Mouse (Mus musculus) neural tube, embryonic 12.5 days (tissue): ENCODE results near the gene Eapp. TPM values are rescaled to one million over a fixed set of nuclear protein-coding genes. Genes with fewer than 3 reads are reported as not detected.
"Not testable (repeated sequence)": the region's sequence is repeated elsewhere in the genome, so short reads cannot be mapped to it uniquely, and the experiment has no call there.

Experiments
- ATAC-seq: fragments of 200-750 bp; cut with Nextera tagmentation; 2 replicates; pipeline ENCODE4 v1.8.0; 2017; ENCODE audit warnings: low read depth, mild to moderate bottlenecking, moderate TSS enrichment, moderate library complexity; ENCODE audit not compliant: low FRiP score
- H3K27ac ChIP-seq: fragments of 300-500 bp; sonication (generic); 2 replicates; pipeline ENCODE4 v1.5.1; 2016
- H3K27me3 ChIP-seq: fragments of 300-500 bp; sonication (generic); replicated peaks from 2 replicates; pipeline ENCODE4 v1.6.1; 2016; ENCODE audit warnings: mild to moderate bottlenecking
- H3K36me3 ChIP-seq: fragments of 300-500 bp; sonication (generic); 2 replicates; pipeline ENCODE4 v1.6.1; 2016; ENCODE audit warnings: mild to moderate bottlenecking
- H3K4me1 ChIP-seq: fragments of 300-500 bp; sonication (generic); 2 replicates; pipeline ENCODE4 v1.6.1; 2016
- H3K4me2 ChIP-seq: fragments of 300-500 bp; sonication (generic); replicated peaks from 2 replicates; pipeline ENCODE4 v1.6.1; 2016; ENCODE audit warnings: mild to moderate bottlenecking
- H3K4me3 ChIP-seq: fragments of 300-500 bp; sonication (generic); 2 replicates; pipeline ENCODE4 v1.5.1; 2016
- H3K9ac ChIP-seq: fragments of 300-500 bp; sonication (generic); 2 replicates; pipeline ENCODE4 v1.6.1; 2016; ENCODE audit warnings: mild to moderate bottlenecking
- H3K9me3 ChIP-seq: fragments of 300-500 bp; sonication (generic); 2 replicates; pipeline ENCODE4 v1.6.1; 2016; ENCODE audit warnings: mild to moderate bottlenecking
- WGBS: fragments of 180-500 bp; shearing (Covaris S2); methylation state at CpG from one replicate; pipeline ENCODE4 v1.1.7; 2016; 5-methylcytosine and 5-hydroxymethylcytosine counted together
- polyA plus RNA-seq: library from polyadenylated mRNA; unstranded; fragments of >200 nt; fragmentation: Nextera tagmentation; extraction: Ambion mirVana; gene quantifications from 2 replicates; pipeline ENCODE4 v1.2.1, GENCODE M21; 2016

Eapp gene
- polyA plus RNA-seq, 1 experiment from 2014 or later: 71.3 TPM

DNA sequence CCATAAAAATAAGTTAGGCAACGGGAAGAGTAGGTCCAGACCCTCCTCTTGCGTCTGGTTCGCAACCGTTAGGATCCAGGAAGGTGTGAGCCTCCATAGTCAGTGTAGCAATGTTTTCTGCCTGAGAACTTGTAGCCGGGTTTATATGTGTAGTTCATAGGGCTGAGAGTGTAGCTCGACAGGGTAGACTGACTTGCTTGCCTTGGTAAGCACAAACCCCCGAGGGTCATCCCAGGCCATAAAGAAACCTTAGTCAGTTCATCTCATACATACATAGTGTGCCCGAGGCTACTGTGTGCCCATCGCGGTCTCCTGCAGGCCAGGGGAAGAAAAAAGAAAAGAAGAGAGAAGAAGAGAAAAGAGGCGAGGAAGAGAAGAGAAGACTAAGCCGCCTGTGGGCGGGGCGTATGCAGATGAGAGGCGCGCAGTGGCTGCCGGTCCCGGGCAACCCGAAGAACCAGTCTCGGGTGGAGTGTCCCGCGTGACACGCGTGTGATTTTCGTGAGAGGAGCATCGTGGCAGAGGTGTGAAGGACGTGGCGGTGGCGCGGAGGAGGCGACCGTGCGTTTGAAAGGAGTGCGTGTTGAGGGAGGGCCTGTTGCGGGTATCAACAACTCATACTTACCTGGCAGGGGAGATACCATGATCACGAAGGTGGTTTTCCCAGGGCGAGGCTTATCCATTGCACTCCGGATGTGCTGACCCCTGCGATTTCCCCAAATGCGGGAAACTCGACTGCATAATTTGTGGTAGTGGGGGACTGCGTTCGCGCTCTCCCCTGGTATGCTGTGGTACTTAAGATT is 14.2 kb upstream of the Eapp start:
- not testable (repeated sequence) for H3K27me3 ChIP-seq, H3K4me2 ChIP-seq, H3K4me1 ChIP-seq, H3K27ac ChIP-seq, H3K4me3 ChIP-seq, H3K9me3 ChIP-seq, H3K36me3 ChIP-seq, H3K9ac ChIP-seq
- ATAC-seq: peak; percentile 86
- 0% methylated on average over 12 of the region's 44 CpGs for WGBS

- Histone ChIP-seq H3K4me1 (peaks cover 4% of the 10 kb centered on the region), H3K4me3 (no peak overlapping the region), H3K27me3 (no peaks in the 10 kb centered on the region), H3K27ac (no peak overlapping the region), H3K9me3 (no peaks in the 10 kb centered on the region), H3K4me2 (no peak overlapping the region), H3K36me3 (no peaks in the 10 kb centered on the region), H3K9ac (no peak overlapping the region)
- 86% methylated on average over 7 of the region's 7 CpGs for WGBS
- ATAC-seq: no peak
These were observed 3.7 kb upstream of the Eapp start for GRCm38 (mm10) chr12:54699394-54699793.

DNA sequence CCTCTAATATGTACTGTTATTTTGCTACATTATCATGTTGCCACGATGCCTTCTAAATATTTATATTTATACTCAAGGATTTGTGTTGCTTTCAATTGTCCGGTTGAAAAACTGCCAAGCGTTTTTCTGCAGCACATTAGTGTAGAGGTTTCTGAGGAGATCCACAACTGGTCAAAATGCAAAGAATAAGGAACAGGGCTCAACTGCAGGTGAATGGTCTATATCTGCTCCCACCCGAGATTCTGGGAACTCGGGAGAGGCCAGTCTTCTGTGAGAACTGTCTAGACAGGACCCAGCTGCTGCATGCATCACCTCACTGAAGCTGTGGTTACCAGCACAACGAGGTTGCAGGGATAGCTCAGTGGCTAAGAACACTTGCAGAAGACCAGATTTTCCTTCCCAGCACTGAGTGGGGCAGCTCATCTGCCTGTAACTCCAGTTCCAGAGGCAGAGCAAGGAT is 2.1 kb upstream of the Eapp start:
- H3K4me3 ChIP-seq: no peak overlapping the region
- H3K4me2 ChIP-seq: no peak overlapping the region
- ATAC-seq: no peak
- WGBS: 59% methylated on average over 6 of the region's 6 CpGs
- no peak overlapping the region for H3K9ac ChIP-seq
- H3K27me3 ChIP-seq: no peaks in the 10 kb centered on the region
- H3K4me1 ChIP-seq: peaks cover 4% of the 10 kb centered on the region
- H3K36me3 ChIP-seq: peaks cover under 1% of the 10 kb centered on the region; the same call in 1 of the 2 replicates
- no peak overlapping the region for H3K27ac ChIP-seq
- no peaks in the 10 kb centered on the region for H3K9me3 ChIP-seq

DNA sequence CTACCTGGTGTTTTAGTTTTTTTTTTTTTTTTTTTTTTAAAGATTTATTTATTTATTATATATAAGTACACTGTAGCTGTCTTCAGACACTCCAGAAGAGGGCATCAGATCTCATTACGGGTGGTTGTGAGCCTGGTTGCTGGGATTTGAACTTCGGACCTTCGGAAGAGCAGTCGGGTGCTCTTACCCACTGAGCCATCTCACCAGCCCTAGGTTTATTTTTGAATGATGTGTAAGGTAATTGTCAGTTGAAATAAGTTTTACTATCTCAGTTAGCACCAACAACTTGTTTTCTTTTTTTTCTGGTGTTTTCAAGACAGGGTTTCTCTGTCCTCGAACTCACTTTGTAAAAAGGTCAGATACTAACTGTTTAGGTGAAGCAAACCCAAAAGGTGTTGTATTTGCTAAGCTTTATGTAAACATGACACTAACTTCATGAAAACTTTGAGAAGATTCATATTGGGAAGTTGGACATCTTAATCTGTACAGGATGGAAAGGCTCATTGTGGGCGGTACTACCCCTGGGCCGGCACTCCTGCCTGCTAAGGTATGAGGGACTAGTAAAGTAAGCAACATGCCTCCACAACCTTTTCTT is 1.4 kb upstream of the Eapp start:
- H3K36me3 ChIP-seq: peaks cover 5% of the 10 kb centered on the region; the same call in 1 of the 2 replicates
- no peak overlapping the region for H3K27ac ChIP-seq
- H3K9ac ChIP-seq: no peak overlapping the region
- no peaks in the 10 kb centered on the region for H3K9me3 ChIP-seq
- H3K4me3 ChIP-seq: no peak overlapping the region
- H3K4me2 ChIP-seq: no peak overlapping the region
- ATAC-seq: peak; percentile 4
- 18% methylated on average over 7 of the region's 7 CpGs for WGBS
- H3K4me1 ChIP-seq: peaks cover 4% of the 10 kb centered on the region
- H3K27me3 ChIP-seq: no peaks in the 10 kb centered on the region

DNA sequence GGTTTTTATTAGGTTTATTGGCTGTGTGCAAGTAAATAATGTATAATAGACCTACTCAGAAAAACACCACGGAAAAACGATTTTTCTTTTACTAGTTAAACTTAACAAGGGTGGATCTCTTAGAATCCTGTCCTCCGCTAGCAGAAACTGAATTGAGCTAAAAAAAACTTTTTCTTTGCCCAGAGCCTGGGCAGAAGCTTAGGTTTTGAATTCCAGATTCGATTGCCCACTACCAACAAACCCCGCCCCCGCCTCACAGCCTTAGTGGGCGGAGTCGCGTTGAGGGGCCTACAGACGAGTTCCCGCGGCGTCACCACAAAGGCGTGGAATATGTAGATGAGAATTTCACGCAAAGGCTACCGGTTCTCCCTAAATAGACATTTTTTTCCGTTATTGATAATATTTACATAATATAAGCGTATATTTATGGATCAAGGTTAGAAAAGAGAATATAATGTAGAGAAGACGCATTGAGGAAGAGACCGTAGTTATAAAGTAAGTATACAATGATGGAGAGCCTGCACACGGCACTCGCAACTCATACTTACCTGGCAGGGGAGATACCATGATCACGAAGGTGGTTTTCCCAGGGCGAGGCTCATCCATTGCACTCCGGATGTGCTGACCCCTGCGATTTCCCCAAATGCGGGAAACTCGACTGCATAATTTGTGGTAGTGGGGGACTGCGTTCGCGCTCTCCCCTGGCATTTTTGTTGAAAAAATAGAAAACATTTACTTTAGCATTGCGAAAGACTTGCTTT is 725 bp upstream of the Eapp start:
- Histone ChIP-seq H3K36me3 (peaks cover 5% of the 10 kb centered on the region; the same call in 1 of the 2 replicates), H3K4me2 (peak overlapping the region; percentile 65), H3K4me3 (peak overlapping the region; percentile 74), H3K27me3 (no peaks in the 10 kb centered on the region), H3K4me1 (peaks cover 4% of the 10 kb centered on the region), H3K27ac (peak overlapping the region; percentile 93; the same call in 1 of the 2 replicates), H3K9me3 (no peaks in the 10 kb centered on the region), H3K9ac (peak overlapping the region; percentile 83)
- WGBS: under 1% methylated on average over 32 of the region's 32 CpGs
- ATAC-seq: peak; percentile 90

DNA sequence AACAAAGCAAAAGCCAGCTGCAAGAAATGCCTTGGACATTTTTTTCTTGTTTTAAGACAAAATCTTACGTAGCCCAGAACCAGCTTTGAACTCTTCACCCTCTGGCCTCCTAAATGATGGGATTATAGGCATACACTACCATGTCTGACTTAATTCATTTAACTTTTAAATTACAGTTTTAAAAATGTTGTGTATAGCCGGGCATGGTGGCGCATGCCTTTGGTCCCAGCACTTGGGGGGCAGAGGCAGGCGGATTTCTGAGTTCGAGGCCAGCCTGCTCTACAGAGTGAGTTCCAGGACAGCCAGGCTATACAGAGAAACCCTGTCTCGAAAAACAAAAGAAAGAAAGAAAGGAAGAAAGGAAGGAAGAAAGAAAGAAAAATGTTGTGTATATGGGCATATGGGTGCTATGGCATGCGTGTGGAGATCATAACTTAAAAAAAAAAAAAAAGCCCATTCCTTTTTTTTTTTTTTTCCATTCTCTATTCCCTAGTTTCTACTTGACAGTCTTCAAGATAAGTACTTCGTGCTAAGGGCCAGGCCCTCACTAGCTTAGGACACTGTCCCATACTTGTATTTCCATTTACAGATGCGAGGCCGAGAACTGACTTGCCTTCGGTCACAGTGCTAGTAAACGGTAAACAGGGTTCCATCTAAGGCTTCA is 718 bp downstream of the Eapp start:
- Histone ChIP-seq H3K27ac (peak overlapping the region; percentile 93), H3K27me3 (no peaks in the 10 kb centered on the region), H3K4me2 (peak overlapping the region; percentile 65), H3K4me3 (peak overlapping the region; percentile 74), H3K4me1 (peaks cover 4% of the 10 kb centered on the region), H3K9ac (peak overlapping the region; percentile 83), H3K36me3 (peaks cover 14% of the 10 kb centered on the region), H3K9me3 (no peaks in the 10 kb centered on the region)
- ATAC-seq: no peak
- WGBS: 38% methylated on average over 12 of the region's 12 CpGs

- WGBS: 96% methylated on average over 5 of the region's 5 CpGs
- Histone ChIP-seq H3K9me3 (no peaks in the 10 kb centered on the region), H3K4me1 (no peaks in the 10 kb centered on the region), H3K27me3 (no peaks in the 10 kb centered on the region), H3K27ac (no peak overlapping the region), H3K9ac (no peak overlapping the region), H3K4me2 (no peak overlapping the region), H3K4me3 (no peak overlapping the region), H3K36me3 (peaks cover 54% of the 10 kb centered on the region)
- ATAC-seq: no peak
These were observed 6.6 kb downstream of the Eapp start for GRCm38 (mm10) chr12:54689082-54689481.

- 29% methylated on average over 1 of the region's 1 CpGs for WGBS
- H3K27ac ChIP-seq: no peak overlapping the region
- H3K4me3 ChIP-seq: no peak overlapping the region
- H3K9me3 ChIP-seq: no peaks in the 10 kb centered on the region
- no peak overlapping the region for H3K4me2 ChIP-seq
- peaks cover 30% of the 10 kb centered on the region for H3K36me3 ChIP-seq
- H3K4me1 ChIP-seq: no peaks in the 10 kb centered on the region
- no peak overlapping the region for H3K9ac ChIP-seq
- ATAC-seq: no peak
- H3K27me3 ChIP-seq: no peaks in the 10 kb centered on the region
These were observed 12.5 kb downstream of the Eapp start for GRCm38 (mm10) chr12:54683182-54683581.

DNA sequence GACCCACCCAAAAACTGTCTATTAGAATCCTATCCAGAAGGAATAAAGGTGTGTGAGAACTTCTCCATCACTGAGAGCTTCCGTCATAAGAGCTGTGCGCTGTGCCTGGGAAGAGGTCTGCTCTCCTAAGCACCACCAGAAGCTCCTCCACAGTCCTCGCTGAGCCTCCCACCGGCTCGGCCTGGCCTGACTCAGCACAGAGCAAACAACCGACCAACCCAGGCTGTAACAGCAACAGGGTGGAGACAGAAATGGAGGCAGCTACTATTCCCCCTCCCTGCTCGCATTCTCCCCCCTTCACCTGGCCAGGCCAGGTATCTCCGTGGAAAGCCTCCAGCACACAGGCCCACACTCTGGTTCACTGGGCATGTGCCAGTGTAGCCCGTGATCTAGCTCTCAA is 19.0 kb downstream of the Eapp start:
- ATAC-seq: no peak
- Histone ChIP-seq H3K9ac (no peak overlapping the region), H3K36me3 (peaks cover 49% of the 10 kb centered on the region), H3K4me2 (no peak overlapping the region), H3K27me3 (no peaks in the 10 kb centered on the region), H3K4me1 (no peaks in the 10 kb centered on the region), H3K4me3 (no peak overlapping the region), H3K27ac (no peak overlapping the region), H3K9me3 (no peaks in the 10 kb centered on the region)
- 95% methylated on average over 9 of the region's 9 CpGs for WGBS

GRCm38 (mm10) chr12:54675396-54675795 is 20.3 kb downstream of the Eapp start:
- ATAC-seq: no peak
- Histone ChIP-seq H3K27me3 (no peaks in the 10 kb centered on the region), H3K4me2 (no peak overlapping the region), H3K4me1 (no peaks in the 10 kb centered on the region), H3K4me3 (no peak overlapping the region), H3K9me3 (no peaks in the 10 kb centered on the region), H3K36me3 (peaks cover 54% of the 10 kb centered on the region), H3K27ac (no peak overlapping the region), H3K9ac (no peak overlapping the region)
- WGBS: 95% methylated on average over 4 of the region's 4 CpGs

DNA sequence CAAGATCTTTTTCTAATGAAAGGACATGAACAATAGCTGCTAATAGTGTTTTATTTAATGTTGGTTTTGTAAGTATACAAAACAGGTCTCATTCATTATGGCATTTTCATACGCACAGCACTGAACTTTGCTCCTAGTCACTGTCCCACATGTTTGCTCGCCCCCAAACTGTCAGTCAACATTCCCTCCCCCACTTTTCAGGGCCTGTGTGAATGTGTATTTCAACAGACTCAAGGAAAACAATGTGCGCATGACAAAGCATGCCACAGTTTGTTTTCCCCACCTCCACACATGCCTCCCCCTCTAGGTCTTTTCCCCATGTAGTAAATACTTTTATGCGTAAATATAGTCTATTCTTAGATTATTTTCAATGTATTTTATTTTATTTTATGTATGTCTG is 24.4 kb downstream of the Eapp start:
- WGBS: 84% methylated on average over 4 of the region's 4 CpGs
- H3K27ac ChIP-seq: no peak overlapping the region
- no peaks in the 10 kb centered on the region for H3K4me1 ChIP-seq
- H3K27me3 ChIP-seq: no peaks in the 10 kb centered on the region
- ATAC-seq: no peak
- H3K9ac ChIP-seq: no peak overlapping the region
- H3K36me3 ChIP-seq: peaks cover 42% of the 10 kb centered on the region
- H3K4me3 ChIP-seq: no peak overlapping the region
- H3K9me3 ChIP-seq: no peaks in the 10 kb centered on the region
- no peak overlapping the region for H3K4me2 ChIP-seq

DNA sequence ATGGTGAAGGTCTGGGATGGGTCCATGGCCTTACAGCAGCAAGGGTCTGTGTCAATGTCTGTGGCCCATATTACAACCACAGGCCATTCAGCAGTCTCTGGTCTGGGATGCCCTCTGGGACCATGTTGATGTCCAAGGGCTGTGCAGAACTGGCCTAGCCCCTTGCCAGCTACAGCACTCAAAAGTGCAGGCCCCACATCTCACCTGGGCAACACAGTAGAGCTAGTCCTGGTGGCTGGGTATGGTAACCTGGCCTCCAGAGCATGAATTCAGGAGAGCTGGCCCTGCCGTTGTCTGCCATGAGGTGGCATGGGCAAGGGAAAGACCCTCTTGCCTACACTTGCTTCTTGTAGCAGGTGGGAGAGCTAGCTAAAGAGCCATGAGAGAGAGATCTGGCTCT is 27.6 kb downstream of the Eapp start:
- Histone ChIP-seq H3K9ac (no peak overlapping the region), H3K27ac (no peak overlapping the region), H3K27me3 (no peaks in the 10 kb centered on the region), H3K4me3 (no peak overlapping the region), H3K9me3 (no peaks in the 10 kb centered on the region), H3K36me3 (peaks cover 25% of the 10 kb centered on the region), H3K4me2 (no peak overlapping the region), H3K4me1 (no peaks in the 10 kb centered on the region)
- 100% methylated on average over 1 of the region's 1 CpGs for WGBS
- ATAC-seq: no peak
